Mouse (Mus musculus) heart, embryonic 16.5 days (tissue): ENCODE data around the gene 4930415O20Rik. TPM values are rescaled to one million over a fixed set of nuclear protein-coding genes. Genes with fewer than 3 reads are reported as not detected.

Experiments
- ATAC-seq: fragments of 200-750 bp; cut with Nextera tagmentation; replicated peaks from 2 replicates; pipeline ENCODE4 v1.8.0; 2017; ENCODE audit warnings: moderate number of reproducible peaks; ENCODE audit not compliant: insufficient read depth, low FRiP score; ENCODE audit errors: extremely low read depth
- H3K27ac ChIP-seq: fragments of 300-500 bp; sonication (generic); 2 replicates; pipeline ENCODE4 v1.5.1; 2014; ENCODE audit warnings: mild to moderate bottlenecking, low read length, control low read depth, moderate library complexity
- H3K27me3 ChIP-seq: fragments of 300-500 bp; sonication (generic); 2 replicates; pipeline ENCODE4 v1.6.1; 2014; ENCODE audit warnings: low read length, mixed read lengths; ENCODE audit not compliant: control insufficient read depth, insufficient read depth
- H3K36me3 ChIP-seq: fragments of 300-500 bp; sonication (generic); 2 replicates; pipeline ENCODE4 v1.6.1; 2014; ENCODE audit not compliant: control insufficient read depth, insufficient read depth
- H3K4me1 ChIP-seq: fragments of 300-500 bp; sonication (generic); 2 replicates; pipeline ENCODE4 v1.6.1; 2014; ENCODE audit warnings: low read length, mixed read lengths; ENCODE audit not compliant: control insufficient read depth, insufficient read depth
- H3K4me2 ChIP-seq: fragments of 300-500 bp; sonication (generic); 2 replicates; pipeline ENCODE4 v1.6.1; 2014; ENCODE audit warnings: low read depth, mild to moderate bottlenecking, control low read depth, low read length
- H3K4me3 ChIP-seq: fragments of 300-500 bp; sonication (generic); 2 replicates; pipeline ENCODE4 v1.5.1; 2014; ENCODE audit warnings: mild to moderate bottlenecking, control low read depth, low read length
- H3K9ac ChIP-seq: fragments of 300-500 bp; sonication (generic); 2 replicates; pipeline ENCODE4 v1.6.1; 2014; ENCODE audit warnings: low read length, control low read depth
- H3K9me3 ChIP-seq: fragments of 300-500 bp; sonication (generic); replicated peaks from 2 replicates; pipeline ENCODE4 v1.6.1; 2016; ENCODE audit warnings: low read length; ENCODE audit not compliant: control insufficient read depth
- WGBS: fragments of 180-500 bp; shearing (Covaris S2); extraction: QIAGEN DNeasy Blood & Tissue Kit; methylation state at CpG from one replicate; pipeline ENCODE4 v1.1.7; 2014; 5-methylcytosine and 5-hydroxymethylcytosine counted together
- polyA plus RNA-seq: library from polyadenylated mRNA; unstranded; fragments of >200 nt; fragmentation: Nextera tagmentation; extraction: Ambion mirVana; gene quantifications from 2 replicates; pipeline ENCODE4 v1.2.1, GENCODE M21; 2015

The 4930415O20Rik gene
- polyA plus RNA-seq, 1 experiment from 2014 or later: 0.64 TPM

GRCm38 (mm10) chr15:98615751-98616150 lies 44.9 kb downstream of the 4930415O20Rik start:
- H3K4me2 ChIP-seq: no peak overlapping the region
- no peak overlapping the region for H3K9ac ChIP-seq
- ATAC-seq: 0 out of 2 replicates have a peak, but pooled peaks have one; percentile 43
- peaks cover 28% of the 10 kb centered on the region for H3K4me1 ChIP-seq
- 52% methylated on average over 6 of the region's 6 CpGs for WGBS
- H3K27me3 ChIP-seq: no peaks in the 10 kb centered on the region
- no peaks in the 10 kb centered on the region for H3K36me3 ChIP-seq
- no peak overlapping the region for H3K27ac ChIP-seq
- H3K4me3 ChIP-seq: no peak overlapping the region
- no peaks in the 10 kb centered on the region for H3K9me3 ChIP-seq

- Histone ChIP-seq H3K27me3 (no peaks in the 10 kb centered on the region), H3K9me3 (no peaks in the 10 kb centered on the region), H3K4me1 (peaks cover 28% of the 10 kb centered on the region), H3K36me3 (no peaks in the 10 kb centered on the region), H3K27ac (peak overlapping the region; percentile 68), H3K4me3 (peak overlapping the region; percentile 13; the same call in 1 of the 2 replicates), H3K4me2 (peak overlapping the region; percentile 54), H3K9ac (peak overlapping the region; percentile 59; the same call in 1 of the 2 replicates)
- WGBS: 27% methylated on average over 20 of the region's 20 CpGs
- ATAC-seq: no peak
These were observed 45.8 kb downstream of the 4930415O20Rik start for GRCm38 (mm10) chr15:98616362-98617175.

- Histone ChIP-seq H3K4me1 (peaks cover 28% of the 10 kb centered on the region), H3K27me3 (no peaks in the 10 kb centered on the region), H3K4me2 (peak overlapping the region; percentile 54), H3K36me3 (no peaks in the 10 kb centered on the region), H3K9me3 (no peaks in the 10 kb centered on the region), H3K9ac (peak overlapping the region; percentile 59), H3K27ac (no peak overlapping the region), H3K4me3 (peak overlapping the region; percentile 13; the same call in 1 of the 2 replicates)
- ATAC-seq: 0 out of 2 replicates have a peak, but pooled peaks have one; percentile 8
- 0% methylated on average over 12 of the region's 12 CpGs for WGBS
These were observed 46.4 kb downstream of the 4930415O20Rik start for GRCm38 (mm10) chr15:98617176-98617537.

- Histone ChIP-seq H3K4me2 (no peak overlapping the region), H3K36me3 (no peaks in the 10 kb centered on the region), H3K9me3 (0 out of 2 replicates have a peak, but pooled peaks cover 4% of the 10 kb centered on the region), H3K4me3 (no peak overlapping the region), H3K4me1 (peaks cover 9% of the 10 kb centered on the region), H3K27ac (no peak overlapping the region), H3K27me3 (no peaks in the 10 kb centered on the region), H3K9ac (no peak overlapping the region)
- ATAC-seq: no peak
- WGBS: 26% methylated on average over 7 of the region's 7 CpGs
These were observed 51.4 kb downstream of the 4930415O20Rik start for GRCm38 (mm10) chr15:98622199-98622598.

GRCm38 (mm10) chr15:98622721-98623120 lies 51.9 kb downstream of the 4930415O20Rik start:
- 0 out of 2 replicates have a peak, but pooled peaks cover 2% of the 10 kb centered on the region for H3K27me3 ChIP-seq
- H3K4me1 ChIP-seq: peaks cover 7% of the 10 kb centered on the region; the same call in 1 of the 2 replicates
- H3K4me2 ChIP-seq: no peak overlapping the region
- H3K36me3 ChIP-seq: no peaks in the 10 kb centered on the region
- H3K9ac ChIP-seq: no peak overlapping the region
- ATAC-seq: no peak
- WGBS: 28% methylated on average over 6 of the region's 6 CpGs
- H3K9me3 ChIP-seq: 0 out of 2 replicates have a peak, but pooled peaks cover 4% of the 10 kb centered on the region
- H3K4me3 ChIP-seq: no peak overlapping the region
- H3K27ac ChIP-seq: no peak overlapping the region

- 48% methylated on average over 5 of the region's 5 CpGs for WGBS
- no peak overlapping the region for H3K4me2 ChIP-seq
- no peaks in the 10 kb centered on the region for H3K36me3 ChIP-seq
- 0 out of 2 replicates have a peak overlapping the region, but pooled peaks have one; percentile 13 for H3K27ac ChIP-seq
- peaks cover 6% of the 10 kb centered on the region for H3K27me3 ChIP-seq
- peaks cover 8% of the 10 kb centered on the region for H3K4me1 ChIP-seq
- H3K9me3 ChIP-seq: 0 out of 2 replicates have a peak, but pooled peaks cover 4% of the 10 kb centered on the region
- no peak overlapping the region for H3K9ac ChIP-seq
- H3K4me3 ChIP-seq: no peak overlapping the region
- ATAC-seq: no peak
These were observed 52.6 kb downstream of the 4930415O20Rik start for GRCm38 (mm10) chr15:98623361-98623821.

- H3K4me2 ChIP-seq: 0 out of 2 replicates have a peak overlapping the region, but pooled peaks have one; percentile 14
- H3K4me3 ChIP-seq: no peak overlapping the region
- H3K9me3 ChIP-seq: 0 out of 2 replicates have a peak, but pooled peaks cover 4% of the 10 kb centered on the region
- peaks cover 20% of the 10 kb centered on the region for H3K27me3 ChIP-seq
- H3K27ac ChIP-seq: no peak overlapping the region
- 24% methylated on average over 8 of the region's 8 CpGs for WGBS
- no peak overlapping the region for H3K9ac ChIP-seq
- 0 out of 2 replicates have a peak, but pooled peaks have one; percentile 45 for ATAC-seq
- H3K36me3 ChIP-seq: no peaks in the 10 kb centered on the region
- H3K4me1 ChIP-seq: peaks cover 15% of the 10 kb centered on the region
These were observed 55.3 kb downstream of the 4930415O20Rik start for GRCm38 (mm10) chr15:98626078-98626477.

GRCm38 (mm10) chr15:98626487-98627212 lies 55.8 kb downstream of the 4930415O20Rik start:
- Histone ChIP-seq H3K27ac (no peak overlapping the region), H3K9ac (no peak overlapping the region), H3K4me1 (peaks cover 20% of the 10 kb centered on the region), H3K27me3 (peaks cover 24% of the 10 kb centered on the region), H3K4me3 (no peak overlapping the region), H3K4me2 (0 out of 2 replicates have a peak overlapping the region, but pooled peaks have one; percentile 14), H3K36me3 (no peaks in the 10 kb centered on the region), H3K9me3 (0 out of 2 replicates have a peak, but pooled peaks cover 4% of the 10 kb centered on the region)
- ATAC-seq: no peak
- 76% methylated on average over 7 of the region's 7 CpGs for WGBS
